Mouse (Mus musculus): ENCODE measurements around the gene Olfr464. TPM values are rescaled to one million over a fixed set of nuclear protein-coding genes. Genes with fewer than 3 reads are reported as not detected.

Olfr464 gene
- total RNA-seq (2023), result not detected

GRCm38 (mm10) chr11:87920966-87921365, at the start of gene Olfr464:
Olfr464 (minus strand) TSS chr11:87920967.

GRCm38 (mm10) chr11:87897287-87897686, 23.5 kb downstream of the Olfr464 start, which contains the start of gene Olfr463:
Olfr463 (minus strand) TSS chr11:87897387.

GRCm38 (mm10) chr11:87892168-87892567, 28.6 kb downstream of the Olfr464 start, which contains the start of gene Olfr462:
Olfr462 (minus strand) TSS chr11:87892268.

GRCm38 (mm10) chr11:87875436-87875835, 45.3 kb downstream of the Olfr464 start, which contains the start of gene Epx:
Epx (minus strand) TSS chr11:87875536.

Other genes starting within 250 kb of the Olfr464 start
- gene Supt4a, start 183.4 kb downstream of the Olfr464 start, total RNA-seq (2023), result 135 TPM
- gene Tspoap1, start 160.4 kb downstream of the Olfr464 start, total RNA-seq (2023), result 5.5 TPM
- gene Mpo, start 127.4 kb downstream of the Olfr464 start, total RNA-seq (2023), result 0.80 TPM
- gene Lpo, start 92.7 kb downstream of the Olfr464 start, total RNA-seq (2023), result not detected
- 11.3 TPM for gene Mks1, start 67.8 kb downstream of the Olfr464 start, total RNA-seq (2023)
- not detected for gene Epx, start 45.4 kb downstream of the Olfr464 start, total RNA-seq (2023)
- gene Olfr462, start 28.7 kb downstream of the Olfr464 start, total RNA-seq (2023), result not detected
- not detected for gene Olfr463, start 23.6 kb downstream of the Olfr464 start, total RNA-seq (2023)
- gene Dynll2, start 66.6 kb upstream of the Olfr464 start, total RNA-seq (2023), result 11.6 TPM
- gene Srsf1, start 126.4 kb upstream of the Olfr464 start, total RNA-seq (2023), result 316 TPM
- 54.1 TPM for gene Vezf1, start 147.3 kb upstream of the Olfr464 start, total RNA-seq (2023)
- 17.1 TPM for gene Cuedc1, start 177.1 kb upstream of the Olfr464 start, total RNA-seq (2023)

Measured in CD8-positive naive resting alpha-beta T cell, adult 57 days (primary cell).